Mouse (Mus musculus): ENCODE results near the gene Card10. TPM values are rescaled to one million over a fixed set of nuclear protein-coding genes. Genes with fewer than 3 reads are reported as not detected.

The Card10 gene
- polyA plus RNA-seq, 1 experiment, result 0.73 TPM

DNA sequence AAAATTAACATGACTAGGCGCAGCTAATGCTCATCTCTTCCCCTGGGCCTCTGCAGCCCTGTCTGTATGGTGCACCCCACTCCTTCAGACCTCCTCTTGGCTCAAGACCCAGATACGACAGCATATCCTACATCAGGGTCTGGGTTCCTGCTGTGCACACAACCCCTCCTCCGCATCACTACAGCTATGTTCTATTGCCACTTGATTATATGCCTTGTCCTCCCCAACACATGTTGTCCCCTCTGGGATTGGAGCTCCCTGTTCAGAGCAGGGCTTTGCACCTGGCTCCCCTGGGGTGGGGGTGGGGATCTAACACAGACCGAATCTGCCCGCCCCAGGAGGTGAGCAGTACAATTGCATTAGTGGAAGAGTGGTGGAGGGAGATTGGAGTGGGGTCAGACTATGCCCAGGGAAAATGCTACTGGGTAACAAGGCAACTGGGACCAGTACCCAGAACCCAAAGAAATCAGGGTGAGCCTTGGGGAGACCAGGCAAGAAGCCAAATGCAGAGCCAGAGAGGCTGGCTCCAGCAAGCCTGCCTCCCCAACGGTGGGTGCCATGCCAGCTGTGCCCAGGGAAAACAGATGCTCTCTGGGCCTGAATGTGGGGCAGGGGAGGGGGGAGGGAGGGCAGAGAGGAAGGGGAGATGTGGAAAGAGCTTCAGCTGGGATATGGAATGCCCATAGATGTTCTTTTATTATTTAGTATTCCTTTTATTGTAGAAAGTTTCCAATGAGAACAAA lies 52.1 kb downstream of the Card10 start:
- Histone ChIP-seq H3ac (ENCODE audit: control insufficient read depth, insufficient read length, low read depth) (no peak overlapping the region), H3K79me3 (ENCODE audit: low read depth) (no peaks in the 10 kb centered on the region), H3K36me3 (ENCODE audit: control insufficient read depth, insufficient read depth) (no peaks in the 10 kb centered on the region), H3K79me2 (ENCODE audit: control insufficient read depth, insufficient read depth) (no peaks in the 10 kb centered on the region), H3K4me3 (ENCODE audit: insufficient read depth, poor library complexity, severe bottlenecking) (no peak overlapping the region), H3K27me3 (ENCODE audit: control insufficient read depth, insufficient read depth, insufficient read length) (peaks cover under 1% of the 10 kb centered on the region)
- TF ChIP-seq CTCF (IDR thresholded peaks at IDR 0.05; ENCODE audit: control insufficient read depth, insufficient read depth, insufficient read length) (no peak), USF1 (IDR thresholded peaks at IDR 0.05; ENCODE audit: low read depth) (no peak), FOSL1 (IDR thresholded peaks at IDR 0.05; ENCODE audit: insufficient read depth, low read length, poor library complexity, severe bottlenecking) (no peak), CEBPB (IDR thresholded peaks at IDR 0.05; ENCODE audit: low read depth) (no peak)

DNA sequence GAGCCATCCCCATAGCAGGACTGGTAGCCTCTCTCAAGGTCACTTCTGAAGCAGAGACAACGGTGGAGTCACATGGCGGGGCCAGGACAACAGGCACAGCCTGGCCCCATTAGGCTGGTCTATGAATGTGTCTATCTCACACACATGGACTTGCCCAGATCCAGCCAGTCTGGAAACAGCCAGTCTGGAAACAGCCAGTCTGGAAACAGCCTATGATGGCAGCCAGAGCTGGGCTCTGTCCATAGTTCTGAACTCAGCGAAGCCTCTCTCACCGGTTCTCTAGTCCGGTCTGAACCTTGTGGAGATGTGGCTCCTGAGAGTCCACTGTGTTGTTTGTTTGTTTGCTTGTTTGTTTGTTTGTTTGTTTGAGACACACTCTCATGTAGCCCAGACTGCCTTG lies 53.0 kb downstream of the Card10 start:
- Histone ChIP-seq H3K36me3 (ENCODE audit: control insufficient read depth, insufficient read depth) (no peaks in the 10 kb centered on the region), H3K27me3 (ENCODE audit: control insufficient read depth, insufficient read depth, insufficient read length) (no peaks in the 10 kb centered on the region), H3K4me3 (ENCODE audit: insufficient read depth, poor library complexity, severe bottlenecking) (no peak overlapping the region), H3ac (ENCODE audit: control insufficient read depth, insufficient read length, low read depth) (no peak overlapping the region), H3K79me3 (ENCODE audit: low read depth) (no peaks in the 10 kb centered on the region), H3K79me2 (ENCODE audit: control insufficient read depth, insufficient read depth) (no peaks in the 10 kb centered on the region)
- TF ChIP-seq CTCF (IDR thresholded peaks at IDR 0.05; ENCODE audit: control insufficient read depth, insufficient read depth, insufficient read length), result no peak
- no peak for TF ChIP-seq CEBPB (IDR thresholded peaks at IDR 0.05; ENCODE audit: low read depth)
- no peak for TF ChIP-seq FOSL1 (IDR thresholded peaks at IDR 0.05; ENCODE audit: insufficient read depth, low read length, poor library complexity, severe bottlenecking)
- TF ChIP-seq USF1 (IDR thresholded peaks at IDR 0.05; ENCODE audit: low read depth), result no peak
- no peak for TF ChIP-seq MYOD1 (IDR thresholded peaks at IDR 0.05; ENCODE audit: control insufficient read depth, insufficient read length, low read depth)
- no peak for TF ChIP-seq MYOG (IDR thresholded peaks at IDR 0.05; ENCODE audit: control insufficient read depth, extremely low read depth, insufficient read length)
- no peak for TF ChIP-seq MAX (IDR thresholded peaks at IDR 0.05)

DNA sequence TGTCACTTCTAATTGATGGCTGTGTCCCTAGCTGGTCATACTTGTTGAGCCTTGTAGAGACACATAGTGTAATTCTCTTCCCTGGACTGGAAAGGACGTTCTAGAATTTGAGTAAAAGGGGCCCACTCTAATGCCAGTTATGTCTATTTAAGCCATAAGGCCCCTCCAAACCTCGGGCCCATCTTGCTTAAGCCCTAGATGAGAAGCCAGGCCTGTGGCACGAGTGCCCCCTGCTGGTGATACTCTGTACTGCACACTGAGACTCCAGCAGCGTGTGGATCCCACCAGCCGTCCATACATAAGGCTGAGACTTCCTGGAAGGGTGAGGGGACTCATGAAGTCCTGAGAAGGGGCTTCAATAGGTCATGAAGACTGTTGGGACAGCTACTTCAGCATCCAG lies 58.6 kb downstream of the Card10 start:
- Histone ChIP-seq H3K79me2 (ENCODE audit: control insufficient read depth, insufficient read depth) (no peaks in the 10 kb centered on the region), H3ac (ENCODE audit: control insufficient read depth, insufficient read length, low read depth) (no peak overlapping the region), H3K27me3 (ENCODE audit: control insufficient read depth, insufficient read depth, insufficient read length) (peaks cover 33% of the 10 kb centered on the region), H3K4me3 (ENCODE audit: insufficient read depth, poor library complexity, severe bottlenecking) (no peak overlapping the region), H3K79me3 (ENCODE audit: low read depth) (no peaks in the 10 kb centered on the region), H3K36me3 (ENCODE audit: control insufficient read depth, insufficient read depth) (no peaks in the 10 kb centered on the region)
- TF ChIP-seq USF1 (IDR thresholded peaks at IDR 0.05; ENCODE audit: low read depth), result no peak
- TF ChIP-seq CEBPB (IDR thresholded peaks at IDR 0.05; ENCODE audit: low read depth), result no peak
- TF ChIP-seq MYOG (IDR thresholded peaks at IDR 0.05; ENCODE audit: control insufficient read depth, extremely low read depth, insufficient read length), result no peak
- TF ChIP-seq MYOD1 (IDR thresholded peaks at IDR 0.05; ENCODE audit: control insufficient read depth, insufficient read length, low read depth), result no peak
- no peak for TF ChIP-seq MAX (IDR thresholded peaks at IDR 0.05)
- TF ChIP-seq CTCF (IDR thresholded peaks at IDR 0.05; ENCODE audit: control insufficient read depth, insufficient read depth, insufficient read length), result no peak
- no peak for TF ChIP-seq FOSL1 (IDR thresholded peaks at IDR 0.05; ENCODE audit: insufficient read depth, low read length, poor library complexity, severe bottlenecking)

DNA sequence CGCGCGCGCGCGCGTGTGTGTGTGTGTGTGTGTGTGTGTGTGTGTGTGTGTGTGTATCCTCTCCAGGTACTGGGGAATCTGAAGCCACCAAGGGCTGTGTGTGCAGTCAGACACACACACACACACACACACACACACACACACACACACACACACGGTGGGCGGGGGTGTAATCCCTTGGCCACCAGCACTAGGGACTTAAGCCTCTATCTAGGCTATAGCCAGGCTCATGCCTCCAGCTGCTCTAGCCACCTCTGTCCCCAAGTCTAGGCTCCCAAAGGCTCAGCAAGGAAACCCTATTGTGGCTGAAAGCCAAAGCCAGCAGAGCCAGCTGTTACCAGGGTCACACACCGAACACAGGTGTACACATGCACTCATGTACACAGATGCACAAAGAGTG lies 60.0 kb downstream of the Card10 start:
- Histone ChIP-seq H3K79me3 (ENCODE audit: low read depth) (no peaks in the 10 kb centered on the region), H3ac (ENCODE audit: control insufficient read depth, insufficient read length, low read depth) (no peak overlapping the region), H3K79me2 (ENCODE audit: control insufficient read depth, insufficient read depth) (no peaks in the 10 kb centered on the region), H3K27me3 (ENCODE audit: control insufficient read depth, insufficient read depth, insufficient read length) (peaks cover 46% of the 10 kb centered on the region), H3K36me3 (ENCODE audit: control insufficient read depth, insufficient read depth) (no peaks in the 10 kb centered on the region), H3K4me3 (ENCODE audit: insufficient read depth, poor library complexity, severe bottlenecking) (no peak overlapping the region)
- TF ChIP-seq CEBPB (IDR thresholded peaks at IDR 0.05; ENCODE audit: low read depth) (no peak), MYOD1 (IDR thresholded peaks at IDR 0.05; ENCODE audit: control insufficient read depth, insufficient read length, low read depth) (no peak), FOSL1 (IDR thresholded peaks at IDR 0.05; ENCODE audit: insufficient read depth, low read length, poor library complexity, severe bottlenecking) (no peak), MAX (IDR thresholded peaks at IDR 0.05) (no peak), MYOG (IDR thresholded peaks at IDR 0.05; ENCODE audit: control insufficient read depth, extremely low read depth, insufficient read length) (no peak), USF1 (IDR thresholded peaks at IDR 0.05; ENCODE audit: low read depth) (no peak), CTCF (IDR thresholded peaks at IDR 0.05; ENCODE audit: control insufficient read depth, insufficient read depth, insufficient read length) (no peak)

DNA sequence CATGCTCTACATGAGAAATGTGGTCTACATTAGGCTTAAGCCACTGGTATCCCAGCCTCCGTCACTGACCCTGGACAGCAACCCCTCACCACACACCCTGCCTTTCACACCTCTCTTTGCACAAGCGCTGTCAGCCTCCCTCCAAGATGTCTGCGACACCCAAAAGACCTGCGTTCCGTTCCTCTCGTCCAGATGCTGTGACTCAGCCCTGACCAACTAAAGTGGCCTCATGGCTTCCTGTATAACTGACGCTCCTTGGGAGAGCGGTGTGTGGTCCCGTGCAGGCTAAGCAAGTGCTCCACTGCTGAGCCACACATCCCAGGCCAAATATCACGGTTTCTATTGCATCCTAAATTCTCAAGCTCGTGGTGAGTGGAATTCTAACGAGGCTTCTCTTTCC lies 62.2 kb downstream of the Card10 start:
- Histone ChIP-seq H3K79me2 (ENCODE audit: control insufficient read depth, insufficient read depth) (no peaks in the 10 kb centered on the region), H3K79me3 (ENCODE audit: low read depth) (no peaks in the 10 kb centered on the region), H3K27me3 (ENCODE audit: control insufficient read depth, insufficient read depth, insufficient read length) (peaks cover 67% of the 10 kb centered on the region), H3ac (ENCODE audit: control insufficient read depth, insufficient read length, low read depth) (no peak overlapping the region), H3K4me3 (ENCODE audit: insufficient read depth, poor library complexity, severe bottlenecking) (no peak overlapping the region), H3K36me3 (ENCODE audit: control insufficient read depth, insufficient read depth) (no peaks in the 10 kb centered on the region)
- no peak for TF ChIP-seq MAX (IDR thresholded peaks at IDR 0.05)
- no peak for TF ChIP-seq MYOD1 (IDR thresholded peaks at IDR 0.05; ENCODE audit: control insufficient read depth, insufficient read length, low read depth)
- TF ChIP-seq USF1 (IDR thresholded peaks at IDR 0.05; ENCODE audit: low read depth), result no peak
- TF ChIP-seq MYOG (IDR thresholded peaks at IDR 0.05; ENCODE audit: control insufficient read depth, extremely low read depth, insufficient read length), result no peak
- no peak for TF ChIP-seq CEBPB (IDR thresholded peaks at IDR 0.05; ENCODE audit: low read depth)
- no peak for TF ChIP-seq FOSL1 (IDR thresholded peaks at IDR 0.05; ENCODE audit: insufficient read depth, low read length, poor library complexity, severe bottlenecking)
- no peak for TF ChIP-seq CTCF (IDR thresholded peaks at IDR 0.05; ENCODE audit: control insufficient read depth, insufficient read depth, insufficient read length)

All from C2C12 (cell line).